Mouse (Mus musculus): Measurements from ENCODE around the gene Galnt17. TPM values are rescaled to one million over a fixed set of nuclear protein-coding genes. Genes with fewer than 3 reads are reported as not detected.

Galnt17 gene
- total RNA-seq, 2 experiments from 2014 or later = not detected

DNA sequence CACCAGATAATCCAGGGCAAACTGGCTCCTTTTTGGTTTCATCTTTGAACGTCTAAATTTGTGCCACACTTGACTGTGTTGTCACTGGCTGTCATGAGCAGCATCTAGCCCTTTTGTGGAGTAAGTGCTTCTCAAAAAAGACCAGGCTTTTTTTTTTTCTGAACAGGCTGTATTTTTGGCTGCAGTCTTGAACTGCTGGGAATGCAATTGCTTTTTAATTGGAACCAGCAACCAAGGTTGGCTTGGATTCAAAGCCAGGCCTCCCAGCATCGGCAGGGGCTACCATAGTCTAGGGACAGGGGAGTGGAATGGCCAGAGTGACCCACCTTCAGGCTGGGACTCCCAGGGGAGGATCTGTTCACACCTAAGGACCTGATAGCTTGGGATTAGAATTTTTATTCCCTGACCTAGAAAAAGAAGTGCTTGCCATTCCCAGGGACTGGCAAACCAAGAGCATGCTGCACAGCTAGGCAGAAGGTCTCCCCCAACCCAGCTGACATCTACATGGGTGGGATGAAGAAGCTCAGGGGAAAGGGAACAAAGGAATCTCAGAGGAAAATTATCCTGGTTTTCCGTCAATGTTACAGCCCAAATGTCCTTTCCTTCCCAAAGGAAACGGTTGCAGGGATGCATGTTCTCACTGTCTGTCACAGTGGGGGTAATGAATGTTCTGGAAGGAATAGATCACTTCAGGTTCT, 369.2 kb downstream of the Galnt17 start:
- no peak for ATAC-seq (ENCODE audit: poor library complexity, severe bottlenecking)

- ATAC-seq (ENCODE audit: poor library complexity, severe bottlenecking) = no peak
These were observed 370.0 kb downstream of the Galnt17 start for GRCm38 (mm10) chr5:130938274-130938741.

DNA sequence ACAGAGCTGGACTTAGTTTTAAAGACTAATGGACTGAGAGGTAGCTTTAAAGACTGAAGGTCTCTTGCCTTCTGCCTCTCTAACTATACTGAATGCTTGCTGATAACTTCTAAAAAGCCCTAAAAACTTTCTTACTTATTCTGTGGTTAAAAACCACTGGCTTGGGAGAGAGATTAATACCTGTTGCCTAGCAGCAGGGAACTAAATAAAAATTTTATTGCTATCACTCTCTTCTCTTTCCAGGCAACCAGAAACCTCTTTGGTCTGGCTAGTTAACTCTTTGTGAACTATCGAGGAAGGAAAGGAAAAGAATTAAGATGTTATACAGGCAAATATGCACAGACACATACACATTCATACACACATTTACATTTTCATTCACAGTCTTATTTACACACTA, 377.3 kb downstream of the Galnt17 start:
- no peak for ATAC-seq (ENCODE audit: poor library complexity, severe bottlenecking)

DNA sequence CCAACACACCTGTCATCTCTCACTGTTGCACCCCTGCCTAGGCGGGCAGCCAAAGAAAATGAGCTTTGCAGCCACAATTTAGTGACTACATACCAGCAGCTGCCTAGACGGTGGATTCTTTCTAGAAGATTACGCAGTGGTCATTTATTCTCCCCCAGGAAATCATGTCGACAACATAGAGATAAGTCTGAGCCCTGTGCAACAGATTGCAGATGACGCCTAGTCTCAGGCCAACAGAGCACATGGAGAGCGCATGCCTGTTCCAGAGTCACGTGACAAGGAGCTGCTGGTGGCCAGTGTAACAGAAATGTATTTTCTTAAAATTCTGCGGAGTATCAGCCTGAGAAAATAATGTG, 380.5 kb downstream of the Galnt17 start:
- ATAC-seq (ENCODE audit: poor library complexity, severe bottlenecking) = no peak

- no peak for ATAC-seq (ENCODE audit: poor library complexity, severe bottlenecking)
These were observed 381.0 kb downstream of the Galnt17 start for GRCm38 (mm10) chr5:130927138-130927793.

DNA sequence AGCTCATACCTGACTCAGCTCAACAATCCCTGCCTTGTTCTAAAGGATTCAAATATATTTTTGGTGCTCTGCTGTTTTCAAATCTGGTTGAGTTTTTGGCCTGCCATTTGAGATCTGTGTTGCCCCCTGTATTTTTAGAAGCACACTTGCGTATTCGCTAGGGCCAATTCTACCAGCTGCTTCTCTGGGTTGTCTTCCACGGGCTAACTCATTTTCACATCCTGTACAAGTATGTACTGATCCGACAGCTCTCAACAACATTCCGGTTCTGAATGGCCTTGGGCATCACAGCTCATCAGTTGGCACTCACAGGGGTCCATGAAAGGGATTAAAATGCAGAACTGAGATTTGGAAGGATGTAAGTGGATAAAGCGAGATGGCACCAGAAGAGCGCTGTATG, 382.6 kb downstream of the Galnt17 start:
- no peak for ATAC-seq (ENCODE audit: poor library complexity, severe bottlenecking)

DNA sequence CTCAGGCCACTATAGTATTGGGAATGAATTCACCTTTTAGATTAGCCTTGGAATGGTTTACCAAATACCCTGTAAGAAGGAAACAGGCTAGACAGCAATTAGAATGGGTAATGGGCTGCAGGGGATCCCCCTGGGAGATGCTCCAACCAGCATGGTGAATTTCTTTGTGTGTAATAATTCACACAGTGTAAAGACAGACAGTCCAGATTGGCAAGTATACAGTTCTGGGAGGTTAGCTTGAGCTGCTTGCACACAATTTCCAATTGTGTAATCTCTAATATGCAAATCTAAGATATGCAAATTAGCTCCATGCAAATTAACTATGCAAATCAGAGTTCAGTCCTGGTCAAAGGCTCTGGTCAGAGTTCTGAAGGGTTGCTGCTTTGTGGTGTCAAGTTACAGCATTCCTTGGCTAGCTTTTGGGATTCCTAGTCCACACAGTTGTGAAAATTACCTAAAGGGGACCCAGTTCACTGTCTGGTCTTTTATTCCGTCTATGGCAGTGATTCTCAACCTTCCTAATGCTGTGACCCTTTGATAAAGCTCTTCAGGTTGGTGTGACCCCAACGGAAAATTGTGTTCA, 384.0 kb downstream of the Galnt17 start:
- no peak for ATAC-seq (ENCODE audit: poor library complexity, severe bottlenecking)

DNA sequence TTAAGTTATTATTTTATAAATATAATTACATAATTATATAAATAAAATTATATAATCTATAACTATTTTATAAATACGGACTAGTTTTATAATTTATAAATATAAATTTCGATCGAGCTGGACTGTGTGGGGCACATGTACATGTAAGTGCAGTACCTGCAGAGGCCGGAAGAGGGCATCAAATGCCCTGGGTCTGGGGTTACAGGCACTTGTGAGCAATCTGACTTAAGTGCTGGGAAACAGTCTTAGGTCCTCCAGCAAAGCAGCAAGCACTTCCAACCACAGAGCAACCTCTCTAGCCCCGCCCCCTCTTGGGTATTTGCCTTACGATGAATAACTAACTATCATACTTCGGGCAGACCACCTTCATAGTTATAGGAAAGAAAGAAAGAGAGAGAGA, 388.3 kb downstream of the Galnt17 start:
- ATAC-seq (ENCODE audit: poor library complexity, severe bottlenecking) = no peak

- ATAC-seq (ENCODE audit: poor library complexity, severe bottlenecking) = no peak
These were observed 393.7 kb downstream of the Galnt17 start for GRCm38 (mm10) chr5:130914606-130915005.

DNA sequence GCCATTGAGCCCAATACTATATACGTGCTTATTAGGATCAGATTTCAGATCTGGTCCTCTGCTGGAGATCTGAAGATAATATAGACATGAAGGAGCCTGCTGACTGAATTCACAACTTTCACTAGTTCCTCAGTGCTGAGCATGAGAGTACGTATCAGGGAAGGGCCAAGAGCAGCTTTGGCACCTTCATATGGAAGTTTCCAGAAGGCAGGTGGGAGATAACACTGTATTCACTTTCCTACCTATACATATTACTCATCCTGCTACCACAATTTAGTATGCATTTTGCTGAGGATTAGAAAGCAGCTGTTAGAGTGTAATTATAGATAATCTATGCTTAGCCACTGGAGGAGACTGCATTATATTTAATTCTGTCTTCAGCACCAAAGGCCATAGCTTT, 396.7 kb downstream of the Galnt17 start:
- no peak for ATAC-seq (ENCODE audit: poor library complexity, severe bottlenecking)

DNA sequence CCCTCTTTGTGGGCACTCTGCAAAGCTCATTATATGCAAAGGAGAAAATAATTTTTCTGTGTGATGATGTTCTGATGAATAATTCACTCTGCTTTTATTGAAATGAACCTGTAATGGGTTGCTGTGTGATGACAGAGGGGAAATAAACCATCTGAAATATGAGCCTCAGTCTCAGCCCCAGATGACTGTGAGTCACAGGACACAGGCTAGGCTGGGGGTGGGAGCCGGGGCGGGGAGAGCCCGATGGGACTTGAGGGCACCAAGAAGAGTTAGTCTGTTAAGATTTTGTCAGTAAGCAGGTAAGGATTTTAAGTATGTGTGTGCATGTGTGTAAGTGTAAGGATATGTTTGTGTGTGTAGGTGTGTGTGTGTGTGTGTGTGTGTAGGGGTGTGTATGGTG, 406.6 kb downstream of the Galnt17 start:
- ATAC-seq (ENCODE audit: poor library complexity, severe bottlenecking) = no peak

DNA sequence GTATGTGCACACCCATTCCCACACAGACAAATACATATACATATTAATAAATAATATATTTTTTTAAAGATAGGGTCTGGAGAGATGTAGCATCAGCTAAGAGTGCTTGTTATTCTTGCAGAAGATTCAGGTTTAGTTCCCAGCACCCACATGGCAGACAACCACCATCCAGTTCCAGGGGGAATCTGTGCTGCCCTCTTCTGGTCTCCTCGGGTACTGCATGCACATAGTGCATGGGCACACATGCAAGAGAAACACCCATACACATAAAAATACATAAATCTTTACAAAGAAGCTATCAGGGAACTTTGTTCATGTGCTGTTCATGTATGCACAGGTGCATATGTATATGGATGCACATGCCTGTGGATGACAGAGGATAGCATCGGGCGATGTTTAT, 412.3 kb downstream of the Galnt17 start:
- no peak for ATAC-seq (ENCODE audit: poor library complexity, severe bottlenecking)

GRCm38 (mm10) chr5:130891735-130892134, 416.6 kb downstream of the Galnt17 start:
- ATAC-seq (ENCODE audit: poor library complexity, severe bottlenecking) = no peak

DNA sequence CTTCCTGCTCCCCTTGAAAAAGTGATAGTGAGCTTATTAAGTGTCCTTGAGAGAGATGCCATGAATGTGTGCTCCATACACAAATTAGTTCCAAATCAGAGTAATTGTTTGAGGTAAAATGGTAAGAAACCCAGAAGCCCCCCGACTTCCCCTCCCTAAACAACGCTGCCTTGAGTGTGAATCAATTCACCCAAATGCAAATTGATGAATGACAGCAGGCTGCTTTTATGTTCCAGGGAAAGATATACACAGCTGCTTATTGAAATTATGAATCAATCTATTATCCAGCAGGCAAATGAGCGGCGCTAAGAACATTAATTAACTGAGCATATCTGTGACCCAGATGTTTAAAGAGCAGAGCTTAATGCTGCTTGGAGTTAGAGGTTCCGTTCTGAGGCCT, 428.0 kb downstream of the Galnt17 start:
- ATAC-seq (ENCODE audit: poor library complexity, severe bottlenecking) = no peak

- no peak for ATAC-seq (ENCODE audit: poor library complexity, severe bottlenecking)
These were observed 432.9 kb downstream of the Galnt17 start for GRCm38 (mm10) chr5:130875391-130875790.

DNA sequence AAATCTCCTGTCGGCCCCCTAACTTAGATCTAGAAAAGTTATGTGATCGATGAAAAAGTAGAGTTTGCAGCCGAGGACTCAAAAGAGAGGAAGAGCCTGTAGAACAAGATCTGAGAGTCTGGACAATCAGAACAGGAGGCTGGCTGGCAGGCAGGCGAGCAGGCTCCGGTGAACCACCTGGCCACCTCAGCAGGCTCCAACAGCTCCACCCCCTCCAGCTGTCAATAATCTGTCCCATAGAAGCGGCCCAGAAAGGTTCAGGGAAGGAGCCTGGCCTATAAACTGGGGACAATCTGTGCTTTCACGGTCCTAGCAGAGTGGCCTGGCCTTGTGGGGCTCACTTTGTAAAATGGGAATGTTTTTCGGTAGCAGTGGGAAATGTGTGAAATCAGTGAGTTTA, 437.2 kb downstream of the Galnt17 start:
- ATAC-seq (ENCODE audit: poor library complexity, severe bottlenecking) = no peak

- ATAC-seq (ENCODE audit: poor library complexity, severe bottlenecking) = no peak
These were observed 438.4 kb downstream of the Galnt17 start for GRCm38 (mm10) chr5:130869869-130870268.

- ATAC-seq (ENCODE audit: poor library complexity, severe bottlenecking) = no peak
These were observed 446.0 kb downstream of the Galnt17 start for GRCm38 (mm10) chr5:130862302-130862701.

- ATAC-seq (ENCODE audit: poor library complexity, severe bottlenecking) = no peak
These were observed 448.6 kb downstream of the Galnt17 start for GRCm38 (mm10) chr5:130859736-130860135.

- no peak for ATAC-seq (ENCODE audit: poor library complexity, severe bottlenecking)
These were observed 449.6 kb downstream of the Galnt17 start for GRCm38 (mm10) chr5:130858706-130859105.

DNA sequence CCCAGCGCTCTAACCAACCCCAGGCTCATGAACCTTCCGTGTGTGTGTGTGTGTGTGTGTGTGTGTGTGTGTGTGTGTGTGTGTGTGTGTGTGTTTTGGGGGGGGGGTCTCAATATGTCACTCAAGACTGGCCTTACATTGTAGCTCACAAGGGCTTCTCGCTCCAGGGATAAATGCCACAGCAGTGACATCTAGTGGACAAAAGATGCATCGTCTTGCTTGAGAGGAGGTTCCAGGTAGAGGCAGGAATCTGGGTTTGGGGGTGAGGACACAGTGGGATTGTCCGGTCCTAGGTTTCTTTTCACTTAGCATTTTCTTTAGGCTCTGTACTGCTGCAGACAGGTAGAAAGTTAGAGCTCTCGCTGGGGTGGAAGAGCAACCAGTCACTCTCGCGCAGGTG, 450.1 kb downstream of the Galnt17 start:
- ATAC-seq (ENCODE audit: poor library complexity, severe bottlenecking) = peak; percentile 67

- no peak for ATAC-seq (ENCODE audit: poor library complexity, severe bottlenecking)
These were observed 453.9 kb downstream of the Galnt17 start for GRCm38 (mm10) chr5:130854430-130854829.

All from megakaryocyte, adult 5-6 weeks (primary cell).